Comparison of ENCODE assay signal across 10 mouse cellular contexts in genomic region chr15:25302671-25303294, GRCm38 (mm10).
DNase-seq lines count a peak whose midpoint lies in the region; ATAC-seq and TF ChIP-seq lines count a peak whose summit lies in the region.
"Had no signal": no experiment of that assay in that cellular context is flagged by ENCODE, and none has a peak within 500 bp of the region (broad histone marks: within the 10 kb centered on the region; RNA-seq: fewer than 3 reads in every experiment).

No protein-coding gene starts in this region.

- DNase-seq in cerebellum, postnatal 10 days, result peak; percentile 83 to 85
- no peak for DNase-seq in cerebellum, adult 8-10 months
- DNase-seq in layer of hippocampus, adult 8-10 months (ENCODE audit: low spot score in 2 of 2), result peak; percentile 11 to 33
- DNase-seq in layer of hippocampus, adult 9-10 months (ENCODE audit: low spot score), result no peak
- peak; percentile 81 for DNase-seq in A20 (ENCODE audit: low read depth, low spot score)
- no peak for DNase-seq in stomach, postnatal 0 days (ENCODE audit: low spot score)

- H3K36me3 ChIP-seq in forebrain, embryonic 16.5 days (ENCODE audit: control insufficient read depth, insufficient read depth), result no peaks in the 10 kb centered on the region
- no peaks in the 10 kb centered on the region for H3K36me3 ChIP-seq in stomach, postnatal 0 days (ENCODE audit: control insufficient read depth, insufficient read depth, low read length)
- H3K36me3 ChIP-seq: embryonic facial prominence, embryonic 15.5 days; liver, embryonic 15.5 days had no signal

- no peak for TF ChIP-seq CTCF in stomach, postnatal 0 days (IDR thresholded peaks at IDR 0.05; ENCODE audit: low read depth)

- no peak overlapping the region for H3K27ac ChIP-seq in forebrain, embryonic 16.5 days (ENCODE audit: low read length)
- no peak overlapping the region for H3K27ac ChIP-seq in stomach, postnatal 0 days (replicated peaks)
- H3K27ac ChIP-seq: embryonic facial prominence, embryonic 15.5 days; liver, embryonic 15.5 days had no signal

- H3K4me1 ChIP-seq in forebrain, embryonic 16.5 days (replicated peaks; ENCODE audit: control insufficient read depth, insufficient read depth, low read length), result peaks cover 9% of the 10 kb centered on the region; the same call in 1 of the 2 replicates
- H3K4me1 ChIP-seq in stomach, postnatal 0 days (replicated peaks; ENCODE audit: control insufficient read depth, insufficient read depth), result no peaks in the 10 kb centered on the region
- H3K4me1 ChIP-seq: embryonic facial prominence, embryonic 15.5 days; liver, embryonic 15.5 days had no signal

- no peak overlapping the region for H3K4me3 ChIP-seq in forebrain, embryonic 16.5 days (replicated peaks; ENCODE audit: low read length)
- H3K4me3 ChIP-seq in stomach, postnatal 0 days (ENCODE audit: low read depth, low read length), result no peak overlapping the region
- H3K4me3 ChIP-seq: embryonic facial prominence, embryonic 15.5 days; liver, embryonic 15.5 days had no signal

- H3K27me3 ChIP-seq in forebrain, embryonic 16.5 days (replicated peaks; ENCODE audit: control insufficient read depth, insufficient read depth, low read length), result no peaks in the 10 kb centered on the region
- H3K27me3 ChIP-seq in stomach, postnatal 0 days (ENCODE audit: control insufficient read depth, insufficient read depth, low read length), result no peaks in the 10 kb centered on the region
- H3K27me3 ChIP-seq: embryonic facial prominence, embryonic 15.5 days; liver, embryonic 15.5 days had no signal

- TF ChIP-seq EP300 in stomach, postnatal 0 days (optimal IDR thresholded peaks at IDR 0.05), result no peak

- 33% methylated on average over 8 of the region's 8 CpGs for WGBS in forebrain, embryonic 16.5 days
- 46% methylated on average over 8 of the region's 8 CpGs for WGBS in stomach, postnatal 0 days

- H3K4me2 ChIP-seq in forebrain, embryonic 16.5 days (ENCODE audit: low read length), result no peak overlapping the region
- no peak overlapping the region for H3K4me2 ChIP-seq in stomach, postnatal 0 days (replicated peaks; ENCODE audit: low read depth)
- H3K4me2 ChIP-seq: embryonic facial prominence, embryonic 15.5 days; liver, embryonic 15.5 days had no signal

- H3K9me3 ChIP-seq in forebrain, embryonic 16.5 days (ENCODE audit: control insufficient read depth, low read length), result no peaks in the 10 kb centered on the region
- H3K9me3 ChIP-seq in stomach, postnatal 0 days (ENCODE audit: control insufficient read depth, low read length), result no peaks in the 10 kb centered on the region
- H3K9me3 ChIP-seq: embryonic facial prominence, embryonic 15.5 days; liver, embryonic 15.5 days had no signal

- no peak overlapping the region for H3K9ac ChIP-seq in forebrain, embryonic 16.5 days (replicated peaks; ENCODE audit: low read depth, low read length)
- H3K9ac ChIP-seq in stomach, postnatal 0 days (ENCODE audit: low read length), result no peak overlapping the region
- H3K9ac ChIP-seq: embryonic facial prominence, embryonic 15.5 days; liver, embryonic 15.5 days had no signal

- peak; percentile 61 for ATAC-seq in forebrain, embryonic 16.5 days
- no peak for ATAC-seq in CD4-positive, CD25-positive, alpha-beta regulatory T cell, adult 4 months
- no peak for ATAC-seq in stomach, postnatal 0 days (ENCODE audit: low FRiP score, low TSS enrichment)

Comparison
In these comparisons a context has a peak if more than half of its experiments do, and no peak if none do; other contexts are left out.
1. DNase-seq: peak in cerebellum, postnatal 10 days (2 of 2), layer of hippocampus, adult 8-10 months (2 of 2) and A20 (single experiment); none in cerebellum, adult 8-10 months (single experiment), layer of hippocampus, adult 9-10 months (single experiment) and stomach, postnatal 0 days (single experiment).